Mouse (Mus musculus) heart, postnatal 0 days (tissue): ENCODE results near the gene Rbck1. TPM values are rescaled to one million over a fixed set of nuclear protein-coding genes. Genes with fewer than 3 reads are reported as not detected.

Experiments used
- ATAC-seq: fragments of 200-750 bp; cut with Nextera tagmentation; 2 replicates; pipeline ENCODE4 v1.8.0; 2017; ENCODE audit warnings: low read depth, moderate number of reproducible peaks, moderate library complexity; ENCODE audit not compliant: insufficient read depth
- DNase-seq: peaks from one replicate; pipeline ENCODE4 v3.0.0-alpha.2; 2016; ENCODE audit warnings: low spot score
- H3K27ac ChIP-seq: fragments of 300-500 bp; sonication (generic); 2 replicates; pipeline ENCODE4 v1.5.1; 2014; ENCODE audit warnings: low read depth, mild to moderate bottlenecking
- H3K27me3 ChIP-seq: fragments of 300-500 bp; sonication (generic); 2 replicates; pipeline ENCODE4 v1.6.1; 2014; ENCODE audit warnings: low read length, mixed read lengths; ENCODE audit not compliant: control insufficient read depth, insufficient read depth
- H3K36me3 ChIP-seq: fragments of 300-500 bp; sonication (generic); replicated peaks from 2 replicates; pipeline ENCODE4 v1.6.1; 2014; ENCODE audit warnings: low read length, mixed read lengths; ENCODE audit not compliant: control insufficient read depth, insufficient read depth
- H3K4me1 ChIP-seq: fragments of 300-500 bp; sonication (generic); 2 replicates; pipeline ENCODE4 v1.6.1; 2014; ENCODE audit warnings: antibody characterized with exemption; ENCODE audit not compliant: control insufficient read depth, insufficient read depth
- H3K4me2 ChIP-seq: fragments of 300-500 bp; sonication (generic); 2 replicates; pipeline ENCODE4 v1.6.1; 2014; ENCODE audit warnings: low read depth, mild to moderate bottlenecking, low read length, moderate library complexity
- H3K4me3 ChIP-seq: fragments of 300-500 bp; sonication (generic); 2 replicates; pipeline ENCODE4 v1.5.1; 2014; ENCODE audit warnings: low read depth, low read length
- H3K9ac ChIP-seq: fragments of 300-500 bp; sonication (generic); replicated peaks from 2 replicates; pipeline ENCODE4 v1.6.1; 2014; ENCODE audit warnings: low read depth, low read length, mixed read lengths
- H3K9me3 ChIP-seq: fragments of 300-500 bp; sonication (generic); replicated peaks from 2 replicates; pipeline ENCODE4 v1.6.1; 2016; ENCODE audit warnings: low read length; ENCODE audit not compliant: control insufficient read depth
- CTCF ChIP-seq: IDR thresholded peaks from 2 replicates; pipeline ENCODE4 v1.5.1; 2016; ENCODE audit warnings: antibody characterized with exemption, control low read depth, low read depth
- EP300 ChIP-seq: IDR thresholded peaks from 2 replicates; pipeline ENCODE4 v1.6.1; 2016; ENCODE audit warnings: antibody characterized with exemption, low read depth
- WGBS: fragments of 180-500 bp; shearing (Covaris S2); extraction: QIAGEN DNeasy Blood & Tissue Kit; methylation state at CpG from one replicate; pipeline ENCODE4 v1.1.7; 2014; 5-methylcytosine and 5-hydroxymethylcytosine counted together
- polyA plus RNA-seq: library from polyadenylated mRNA; unstranded; fragments of >200 nt; fragmentation: Nextera tagmentation; extraction: Ambion mirVana; gene quantifications from 2 replicates; pipeline ENCODE4 v1.2.1, GENCODE M21; 2015
- total RNA-seq: library from RNA; depleted of rRNA; stranded (reverse); fragments of >200 nt; gene quantifications from 2 replicates; pipeline ENCODE4 v1.2.3, GENCODE M21; 2014; ENCODE audit warnings: low replicate concordance; rRNA removed

The Rbck1 gene
- 104 and 112 TPM in 2 replicates for total RNA-seq
- polyA plus RNA-seq: 52.0 and 54.4 TPM in 2 replicates

DNA sequence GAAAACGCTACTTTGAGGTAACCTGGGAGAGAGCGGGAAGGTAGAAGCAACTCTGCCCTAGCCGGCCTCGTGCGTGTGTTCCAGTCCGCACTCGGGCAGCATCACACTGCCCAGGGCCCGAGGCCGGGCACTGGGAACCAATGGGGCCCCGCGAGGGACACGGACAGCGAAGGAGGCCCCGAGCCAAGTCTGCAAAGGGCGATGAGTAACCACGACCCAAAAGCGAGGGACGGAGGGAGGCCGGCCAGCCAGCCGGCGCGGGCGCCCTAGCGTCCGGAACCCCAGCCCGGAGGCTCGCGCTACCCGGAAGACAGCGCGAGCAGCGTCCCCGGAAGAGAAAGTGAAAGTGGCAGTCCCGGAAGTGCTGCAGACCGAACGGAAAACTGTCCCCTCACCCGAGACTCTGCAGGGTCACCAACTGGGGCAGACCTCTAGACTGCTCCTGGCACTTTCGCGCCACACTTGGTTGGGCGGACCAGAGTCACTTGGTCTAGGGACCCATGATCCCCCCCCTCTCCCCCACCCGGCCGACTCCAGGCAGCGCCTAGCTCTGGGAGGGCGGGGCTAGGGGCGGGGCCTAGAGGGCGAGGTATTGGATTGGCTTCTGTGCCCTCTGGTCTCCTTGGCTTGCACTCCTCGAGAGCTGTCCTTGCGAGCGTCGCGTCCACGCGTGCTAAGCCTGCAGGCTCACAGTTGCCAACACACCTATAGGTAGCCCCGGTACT is at the start of gene Rbck1:
Gene Rbck1, minus strand, starts transcription at position 553 of the 725 bp plus-strand sequence.
- TF ChIP-seq CTCF (no peak), EP300 (peak; percentile 79)
- Histone ChIP-seq H3K9me3 (no peaks in the 10 kb centered on the region), H3K9ac (peak within 1 kb of the TSS; percentile 75)

DNA sequence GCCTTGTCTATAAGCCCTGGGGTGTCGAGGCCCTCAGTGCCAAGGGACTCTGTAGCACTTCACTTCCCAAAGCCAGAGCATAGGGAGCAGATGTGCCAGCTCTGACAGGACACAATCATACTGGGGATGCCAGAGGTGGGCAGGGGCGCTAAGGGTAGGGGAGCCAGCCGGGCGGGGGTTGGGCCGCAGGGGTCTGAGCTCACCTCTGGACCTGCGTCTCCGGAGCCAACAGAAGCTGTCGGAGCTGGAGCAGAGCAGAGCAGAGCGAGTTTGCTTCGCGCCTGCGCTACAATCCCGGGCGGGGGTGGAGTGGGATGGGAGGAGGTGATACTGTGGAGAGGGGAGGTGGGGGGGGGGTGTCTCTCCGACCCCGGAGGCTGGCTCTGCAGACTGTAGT is 43.9 kb upstream of the Rbck1 start, which contains the start of gene Nrsn2:
Gene Nrsn2, minus strand, starts transcription at position 294 of the 397 bp plus-strand sequence.
- Histone ChIP-seq H3K9me3 (no peaks in the 10 kb centered on the region), H3K4me3 (no peak within 1 kb of the TSS), H3K27me3 (peaks cover 11% of the 10 kb centered on the region; the same call in 1 of the 2 replicates), H3K27ac (no peak within 1 kb of the TSS), H3K4me2 (peak within 1 kb of the TSS; percentile 20; the same call in 1 of the 2 replicates), H3K36me3 (no peaks in the 10 kb centered on the region), H3K4me1 (peaks cover 4% of the 10 kb centered on the region; the same call in 1 of the 2 replicates), H3K9ac (no peak within 1 kb of the TSS)
- 6% methylated on average over 16 of the region's 16 CpGs for WGBS
- no peak for TF ChIP-seq EP300
- TF ChIP-seq CTCF: no peak
- DNase-seq (no peak), ATAC-seq (0 out of 2 replicates have a peak, but pooled peaks have one; percentile 33)

More for the DNA sequence above, at the start of gene Rbck1:
- peak within 1 kb of the TSS; percentile 95 for H3K27ac ChIP-seq
- H3K4me2 ChIP-seq: peak within 1 kb of the TSS; percentile 83
- H3K27me3 ChIP-seq: no peaks in the 10 kb centered on the region
- peaks cover 20% of the 10 kb centered on the region for H3K36me3 ChIP-seq
- DNase-seq: peak; percentile 89
- peak; percentile 92 for ATAC-seq
- H3K4me3 ChIP-seq: peak within 1 kb of the TSS; percentile 77
- WGBS: 0% methylated on average over 45 of the region's 54 CpGs
- H3K4me1 ChIP-seq: peaks cover 12% of the 10 kb centered on the region

DNA sequence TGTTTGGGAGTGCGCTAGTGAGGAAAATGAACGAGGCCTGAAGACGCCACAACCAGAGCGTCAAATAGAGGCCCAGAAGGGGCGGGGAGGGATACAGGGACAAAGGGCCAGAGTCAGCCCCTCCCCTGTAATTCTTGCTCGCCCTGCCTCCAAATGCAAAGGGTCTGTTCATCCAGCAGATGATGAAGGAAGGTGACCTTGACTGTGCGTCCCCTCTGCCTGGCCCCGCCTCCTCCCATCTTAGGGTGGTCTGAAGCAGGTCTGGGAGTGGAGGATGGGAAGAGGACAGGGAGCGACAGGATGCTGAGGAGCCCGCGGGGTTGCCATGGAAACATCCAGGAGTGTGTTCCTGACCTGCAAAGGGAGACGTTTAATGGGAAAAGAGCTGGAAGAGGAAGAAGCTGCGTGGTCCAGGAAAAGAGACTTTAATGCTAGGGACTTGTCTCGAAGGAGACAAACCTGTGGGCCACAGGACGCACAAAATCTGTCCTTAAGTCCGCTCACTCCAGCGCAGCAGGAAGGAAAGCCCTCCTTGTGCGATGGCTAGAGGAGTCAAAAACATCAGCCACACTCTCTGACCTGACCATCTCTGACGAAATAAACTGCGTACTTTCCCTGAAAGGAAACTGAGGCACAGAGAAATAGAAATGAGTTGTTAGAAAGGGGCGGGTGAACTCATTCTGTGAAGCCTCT is 43.3 kb upstream of the Rbck1 start:
- H3K27me3 ChIP-seq: peaks cover 11% of the 10 kb centered on the region; the same call in 1 of the 2 replicates
- no peaks in the 10 kb centered on the region; the same call in 1 of the 2 replicates for H3K4me1 ChIP-seq
- no peaks in the 10 kb centered on the region for H3K36me3 ChIP-seq
- no peak for ATAC-seq
- no peak overlapping the region for H3K27ac ChIP-seq
- DNase-seq: no peak
- no peak overlapping the region for H3K4me3 ChIP-seq
- WGBS: 18% methylated on average over 21 of the region's 21 CpGs
- no peak overlapping the region for H3K4me2 ChIP-seq
- H3K9me3 ChIP-seq: no peaks in the 10 kb centered on the region
- TF ChIP-seq EP300: no peak
- TF ChIP-seq CTCF: no peak
- no peak overlapping the region for H3K9ac ChIP-seq

DNA sequence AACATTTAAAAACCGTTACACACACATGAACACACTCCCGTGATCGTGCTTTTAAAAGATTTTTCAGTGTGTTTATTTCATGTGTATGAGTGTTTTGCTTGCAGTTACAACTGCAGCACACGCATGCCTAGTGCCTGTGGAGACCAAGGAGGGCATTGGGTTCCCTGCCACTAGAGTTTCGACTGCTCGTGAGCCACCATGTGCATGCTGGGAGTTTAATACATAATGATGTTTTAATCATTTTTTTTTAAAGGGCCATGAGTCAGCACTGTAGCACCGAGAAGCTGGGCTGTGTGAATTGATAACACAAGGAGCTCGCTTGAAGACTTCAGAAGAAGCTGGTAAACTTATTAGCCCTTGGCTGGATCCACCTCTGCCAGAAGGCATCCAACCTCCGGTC is 41.1 kb upstream of the Rbck1 start:
- no peak overlapping the region for H3K27ac ChIP-seq
- 78% methylated on average over 9 of the region's 9 CpGs for WGBS
- no peak for TF ChIP-seq EP300
- no peak for TF ChIP-seq CTCF
- no peaks in the 10 kb centered on the region for H3K36me3 ChIP-seq
- ATAC-seq (no peak), DNase-seq (no peak)
- H3K9me3 ChIP-seq: no peaks in the 10 kb centered on the region
- H3K27me3 ChIP-seq: peaks cover 11% of the 10 kb centered on the region; the same call in 1 of the 2 replicates
- H3K4me1 ChIP-seq: no peaks in the 10 kb centered on the region; the same call in 1 of the 2 replicates
- no peak overlapping the region for H3K4me3 ChIP-seq
- no peak overlapping the region for H3K9ac ChIP-seq
- H3K4me2 ChIP-seq: no peak overlapping the region

DNA sequence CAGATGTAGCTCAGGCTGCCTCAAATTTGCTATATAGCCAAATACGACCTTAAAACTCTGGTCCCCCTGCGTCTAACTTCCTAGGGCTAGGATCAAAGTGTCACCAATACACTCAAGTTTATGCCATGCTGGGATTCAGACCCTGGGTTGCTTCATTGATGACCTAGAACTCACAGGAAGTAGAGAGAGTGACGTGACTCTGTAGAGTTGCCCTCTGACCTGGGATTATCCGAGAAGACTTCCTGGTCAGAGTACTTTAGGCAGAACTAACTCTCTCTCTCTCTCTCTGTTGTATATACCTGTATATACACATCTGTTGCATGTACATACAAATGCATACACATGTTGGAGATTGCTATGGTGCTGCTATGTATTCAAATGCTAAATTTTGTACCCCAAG is 40.2 kb upstream of the Rbck1 start:
- Histone ChIP-seq H3K27ac (no peak overlapping the region), H3K27me3 (peaks cover 11% of the 10 kb centered on the region; the same call in 1 of the 2 replicates), H3K36me3 (no peaks in the 10 kb centered on the region), H3K9ac (no peak overlapping the region), H3K4me1 (no peaks in the 10 kb centered on the region; the same call in 1 of the 2 replicates), H3K9me3 (no peaks in the 10 kb centered on the region), H3K4me3 (no peak overlapping the region), H3K4me2 (no peak overlapping the region)
- no peak for ATAC-seq
- TF ChIP-seq CTCF (no peak), EP300 (no peak)
- DNase-seq: no peak
- 65% methylated on average over 4 of the region's 4 CpGs for WGBS
